Mouse (Mus musculus) thymus, postnatal 25 days (tissue): ENCODE measurements around the gene Cryba4.

Experiments
- DNase-seq: peaks from one replicate; pipeline ENCODE4 v3.0.0; 2022

The Cryba4 gene

GRCm38 (mm10) chr5:112228240-112229076 lies 23.9 kb downstream of the Cryba4 start:
- DNase-seq = no peak

- no peak for DNase-seq
These were observed 24.4 kb downstream of the Cryba4 start for GRCm38 (mm10) chr5:112227898-112228239.

- DNase-seq = no peak
These were observed 25.0 kb downstream of the Cryba4 start for GRCm38 (mm10) chr5:112227354-112227753.

GRCm38 (mm10) chr5:112225591-112225990 lies 26.7 kb downstream of the Cryba4 start:
- no peak for DNase-seq

- DNase-seq = no peak
These were observed 32.1 kb downstream of the Cryba4 start for GRCm38 (mm10) chr5:112220203-112220602.

GRCm38 (mm10) chr5:112219398-112219797 lies 32.9 kb downstream of the Cryba4 start:
- no peak for DNase-seq

DNA sequence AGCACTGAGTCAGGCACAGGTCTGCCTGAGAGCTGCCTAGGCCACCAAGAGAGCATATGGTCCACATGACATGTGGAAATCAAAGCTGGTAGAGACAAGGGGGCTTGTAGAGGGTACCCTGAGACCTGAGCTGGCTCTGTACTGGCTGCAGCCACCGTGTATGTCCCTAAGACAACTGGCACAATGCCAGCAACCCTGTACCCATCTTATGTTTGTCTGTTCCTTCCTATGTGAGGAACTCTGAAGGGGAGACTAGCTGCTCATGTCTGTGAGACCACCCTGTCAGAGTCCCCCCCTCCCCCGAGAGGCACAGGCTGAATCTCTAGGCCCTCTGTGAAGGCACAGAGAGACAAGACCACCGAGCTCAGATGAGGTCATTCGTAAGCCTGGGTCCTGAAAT lies 33.6 kb downstream of the Cryba4 start:
- DNase-seq = no peak

- no peak for DNase-seq
These were observed 35.3 kb downstream of the Cryba4 start for GRCm38 (mm10) chr5:112217031-112217430.

DNA sequence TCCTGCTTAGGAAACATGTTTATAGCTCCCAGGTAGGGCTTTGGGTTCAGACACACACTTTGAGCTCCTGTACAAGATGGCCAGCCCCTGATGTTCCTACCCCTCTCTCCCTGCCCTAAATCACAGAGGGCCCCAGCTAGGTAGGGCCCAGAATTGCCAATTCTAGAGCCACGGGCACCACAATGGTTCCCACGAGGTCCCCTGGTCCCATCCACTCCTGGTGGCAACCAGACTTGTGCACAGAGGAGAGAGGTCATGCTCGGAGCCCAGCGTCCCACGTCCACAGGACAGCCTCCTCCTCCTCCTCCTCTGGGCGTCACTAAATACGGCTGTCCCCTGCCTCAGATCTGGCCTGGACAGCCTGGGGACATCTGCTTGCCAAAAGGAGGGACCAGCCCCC lies 36.0 kb downstream of the Cryba4 start:
- no peak for DNase-seq

- DNase-seq = no peak
These were observed 36.5 kb downstream of the Cryba4 start for GRCm38 (mm10) chr5:112215801-112216251.

GRCm38 (mm10) chr5:112215291-112215751 lies 37.0 kb downstream of the Cryba4 start:
- no peak for DNase-seq

- DNase-seq = peak; percentile 83
These were observed 37.9 kb downstream of the Cryba4 start for GRCm38 (mm10) chr5:112214419-112214818.

DNA sequence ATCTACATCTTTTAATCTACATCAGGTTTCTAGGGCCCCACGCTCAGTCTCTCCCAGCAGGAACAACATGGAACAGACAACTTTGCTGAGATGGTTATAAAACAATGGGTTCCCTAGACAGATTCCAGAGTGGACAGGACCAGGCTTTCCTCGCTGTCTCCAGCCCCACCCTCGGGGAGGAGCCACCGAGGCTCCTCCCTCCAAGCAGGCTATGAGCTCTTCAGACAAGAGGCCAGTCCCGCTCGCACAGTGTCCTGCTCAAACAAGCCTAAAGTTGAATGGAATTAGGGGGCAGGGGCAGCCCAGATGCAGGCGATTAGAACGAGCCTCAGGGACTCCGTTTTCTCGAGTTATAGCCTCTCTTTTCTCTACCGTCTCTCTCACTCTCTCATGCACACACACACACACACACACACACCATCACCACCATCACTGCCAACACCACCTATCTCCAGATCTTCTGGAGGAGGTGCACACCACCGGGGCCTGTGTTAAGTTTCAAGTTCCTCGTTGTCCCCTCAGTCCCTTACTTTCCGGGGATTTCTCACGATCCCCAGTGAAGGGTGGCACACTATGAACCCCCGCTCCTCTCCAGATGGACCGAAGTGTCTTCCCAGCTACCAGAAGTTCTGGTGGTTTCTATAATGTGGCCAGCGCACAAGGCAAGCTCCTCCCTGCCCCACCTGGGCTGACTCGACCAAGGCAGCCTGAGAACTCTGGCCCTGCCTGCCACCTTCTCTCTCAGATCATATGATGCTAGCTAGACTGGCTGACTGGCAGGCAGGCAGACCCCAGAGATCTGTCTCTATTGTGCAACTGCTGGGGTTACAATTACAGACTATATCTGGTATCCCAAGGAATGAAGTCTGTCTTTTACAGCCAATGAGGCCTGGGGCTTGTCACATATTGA lies 38.7 kb downstream of the Cryba4 start:
- DNase-seq = no peak

DNA sequence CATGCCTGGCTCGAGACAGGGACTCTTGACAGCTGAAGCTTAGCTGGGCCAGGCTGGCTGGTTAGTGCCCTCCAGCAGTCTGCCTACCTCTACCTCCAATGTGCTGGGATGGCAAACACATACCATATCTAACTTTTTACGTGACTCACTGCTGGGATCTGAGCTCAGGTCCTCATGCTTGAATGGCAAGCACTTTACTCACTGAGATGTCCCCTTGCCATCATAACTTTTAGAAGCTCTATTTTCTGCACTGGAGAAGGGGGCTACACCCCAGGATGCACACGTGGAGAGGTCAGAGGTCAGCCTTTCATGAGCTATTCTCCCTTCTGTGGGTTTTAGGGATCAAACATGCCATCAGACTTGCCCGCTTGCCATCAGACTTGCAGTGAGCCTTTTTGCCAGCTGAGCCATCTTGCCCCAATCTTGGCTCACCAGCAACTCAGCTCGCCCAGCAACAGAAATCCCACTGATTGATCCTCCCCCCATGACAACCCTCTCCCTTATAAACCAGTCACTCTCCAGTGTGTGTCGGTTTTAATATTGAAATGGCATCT lies 39.5 kb downstream of the Cryba4 start:
- no peak for DNase-seq

DNA sequence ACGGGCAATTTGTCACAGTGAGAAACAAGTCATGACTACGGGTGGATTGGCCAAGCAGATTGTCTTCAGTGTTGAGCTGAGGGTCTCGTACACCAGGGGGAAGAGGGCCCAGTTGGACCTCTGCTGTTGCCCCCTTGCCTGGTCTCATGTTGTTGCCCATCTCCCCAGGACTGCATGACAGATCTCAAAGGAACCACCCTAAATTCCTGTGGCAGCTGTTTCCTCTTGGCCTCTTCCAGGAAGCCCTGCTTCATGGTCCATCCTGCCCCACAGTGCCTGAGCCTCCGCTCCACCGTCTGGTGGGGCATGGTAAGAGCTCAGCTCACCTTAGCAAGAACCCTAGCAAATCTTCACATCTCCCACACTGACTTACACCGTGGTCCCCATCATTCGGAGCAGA lies 40.4 kb downstream of the Cryba4 start:
- no peak for DNase-seq

GRCm38 (mm10) chr5:112210104-112210503 lies 42.2 kb downstream of the Cryba4 start:
- DNase-seq = peak; percentile 61

GRCm38 (mm10) chr5:112208321-112208720 lies 44.0 kb downstream of the Cryba4 start:
- DNase-seq = no peak

- DNase-seq = no peak
These were observed 45.6 kb downstream of the Cryba4 start for GRCm38 (mm10) chr5:112206543-112207255.

DNA sequence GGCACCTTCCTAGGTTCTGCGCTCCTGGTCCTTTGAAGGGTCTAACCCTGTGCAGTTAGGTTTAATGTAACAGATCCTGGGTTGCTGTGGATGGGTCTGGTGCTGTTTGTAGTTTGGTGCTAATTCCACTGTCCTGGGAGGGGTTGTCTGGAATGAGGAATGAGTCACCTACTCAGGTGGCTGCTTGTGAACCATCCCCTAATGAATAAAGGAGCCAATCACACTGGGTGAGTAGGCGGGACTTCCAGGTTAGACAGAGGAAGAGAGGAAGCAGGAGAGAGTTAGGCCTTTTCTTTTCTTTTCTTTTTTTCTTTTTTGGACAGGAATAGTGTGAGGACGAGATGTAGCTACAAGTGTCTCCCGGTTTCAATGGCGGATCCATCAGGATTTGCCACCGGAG lies 52.7 kb downstream of the Cryba4 start:
- DNase-seq = no peak
